Comparison of ENCODE assay signal across 26 mouse cellular contexts in the genomic region with DNA sequence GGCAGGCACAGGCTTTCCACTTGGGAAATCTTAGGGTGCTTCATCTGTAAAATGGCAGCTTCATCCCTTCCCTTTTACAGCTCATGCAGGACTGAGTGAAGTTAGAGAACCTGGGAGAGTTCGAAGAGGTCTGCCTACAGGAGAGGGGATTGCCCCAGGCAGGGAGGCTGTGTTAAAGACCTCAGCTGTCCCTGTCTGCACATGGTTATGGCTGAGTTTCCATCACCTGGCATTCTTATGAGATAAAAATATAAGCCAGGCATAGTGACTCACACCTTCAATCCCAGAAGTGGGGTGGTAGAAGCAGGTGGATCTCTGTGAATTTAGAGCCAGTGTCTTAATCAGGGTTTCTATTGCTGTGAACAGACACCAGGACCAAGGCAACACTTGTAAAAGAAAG.
"Had no signal": no experiment of that assay in that cellular context is flagged by ENCODE, and none has a peak within 500 bp of the region (broad histone marks: within the 10 kb centered on the region; RNA-seq: fewer than 3 reads in every experiment).

No protein-coding gene starts in this region.

- H3K27me3 ChIP-seq: embryonic facial prominence, embryonic 12.5 days; embryonic facial prominence, embryonic 13.5 days; embryonic facial prominence, embryonic 15.5 days; forebrain, embryonic 12.5 days; forebrain, embryonic 13.5 days; forebrain, embryonic 15.5 days had no signal

- DNase-seq: cerebellum, adult 9-10 months; cerebellum, adult 9-11 months; cerebellum, postnatal 10 days; cerebellum, postnatal 14 days; cerebellum, postnatal 25 days; cerebellum, postnatal 36 days; embryo, embryonic 11 days; forebrain, postnatal 0 days; gastrocnemius, adult 2 months; gastrocnemius, postnatal 10 days; gastrocnemius, postnatal 14 days; gastrocnemius, postnatal 25 days; gastrocnemius, postnatal 36 days; heart, adult 18-20 months; heart, adult 2 months had no signal

- H3K4me1 ChIP-seq: embryonic facial prominence, embryonic 10.5 days; embryonic facial prominence, embryonic 12.5 days; embryonic facial prominence, embryonic 13.5 days; embryonic facial prominence, embryonic 15.5 days; forebrain, embryonic 10.5 days; forebrain, embryonic 12.5 days; forebrain, embryonic 13.5 days; forebrain, embryonic 15.5 days had no signal

- H3K27ac ChIP-seq: embryonic facial prominence, embryonic 10.5 days; embryonic facial prominence, embryonic 12.5 days; embryonic facial prominence, embryonic 13.5 days; embryonic facial prominence, embryonic 15.5 days; forebrain, embryonic 10.5 days; forebrain, embryonic 12.5 days; forebrain, embryonic 13.5 days; forebrain, embryonic 15.5 days; gastrocnemius, adult 2 months; heart, adult 2 months had no signal

- ATAC-seq: forebrain, embryonic 13.5 days; forebrain, embryonic 14.5 days; forebrain, embryonic 15.5 days; forebrain, embryonic 16.5 days; forebrain, postnatal 0 days had no signal

- H3K9me3 ChIP-seq: embryonic facial prominence, embryonic 10.5 days; embryonic facial prominence, embryonic 12.5 days; embryonic facial prominence, embryonic 13.5 days; embryonic facial prominence, embryonic 15.5 days; forebrain, embryonic 10.5 days; forebrain, embryonic 12.5 days; forebrain, embryonic 15.5 days had no signal

- H3K36me3 ChIP-seq: embryonic facial prominence, embryonic 10.5 days; embryonic facial prominence, embryonic 12.5 days; embryonic facial prominence, embryonic 13.5 days; embryonic facial prominence, embryonic 15.5 days; forebrain, embryonic 10.5 days; forebrain, embryonic 12.5 days; forebrain, embryonic 15.5 days had no signal

- H3K4me3 ChIP-seq: embryonic facial prominence, embryonic 10.5 days; embryonic facial prominence, embryonic 12.5 days; embryonic facial prominence, embryonic 13.5 days; embryonic facial prominence, embryonic 15.5 days; erythroblast, embryonic 14.5 days; forebrain, embryonic 10.5 days; forebrain, embryonic 12.5 days; forebrain, embryonic 13.5 days; forebrain, embryonic 15.5 days; gastrocnemius, adult 2 months; heart, adult 2 months had no signal

- H3K9ac ChIP-seq: embryonic facial prominence, embryonic 12.5 days; embryonic facial prominence, embryonic 13.5 days; embryonic facial prominence, embryonic 15.5 days; forebrain, embryonic 12.5 days; forebrain, embryonic 13.5 days; forebrain, embryonic 15.5 days; forebrain, postnatal 0 days had no signal

- H3K4me2 ChIP-seq: embryonic facial prominence, embryonic 12.5 days; embryonic facial prominence, embryonic 13.5 days; embryonic facial prominence, embryonic 15.5 days; forebrain, embryonic 12.5 days; forebrain, embryonic 13.5 days; forebrain, embryonic 15.5 days had no signal
